In the genomic region with DNA sequence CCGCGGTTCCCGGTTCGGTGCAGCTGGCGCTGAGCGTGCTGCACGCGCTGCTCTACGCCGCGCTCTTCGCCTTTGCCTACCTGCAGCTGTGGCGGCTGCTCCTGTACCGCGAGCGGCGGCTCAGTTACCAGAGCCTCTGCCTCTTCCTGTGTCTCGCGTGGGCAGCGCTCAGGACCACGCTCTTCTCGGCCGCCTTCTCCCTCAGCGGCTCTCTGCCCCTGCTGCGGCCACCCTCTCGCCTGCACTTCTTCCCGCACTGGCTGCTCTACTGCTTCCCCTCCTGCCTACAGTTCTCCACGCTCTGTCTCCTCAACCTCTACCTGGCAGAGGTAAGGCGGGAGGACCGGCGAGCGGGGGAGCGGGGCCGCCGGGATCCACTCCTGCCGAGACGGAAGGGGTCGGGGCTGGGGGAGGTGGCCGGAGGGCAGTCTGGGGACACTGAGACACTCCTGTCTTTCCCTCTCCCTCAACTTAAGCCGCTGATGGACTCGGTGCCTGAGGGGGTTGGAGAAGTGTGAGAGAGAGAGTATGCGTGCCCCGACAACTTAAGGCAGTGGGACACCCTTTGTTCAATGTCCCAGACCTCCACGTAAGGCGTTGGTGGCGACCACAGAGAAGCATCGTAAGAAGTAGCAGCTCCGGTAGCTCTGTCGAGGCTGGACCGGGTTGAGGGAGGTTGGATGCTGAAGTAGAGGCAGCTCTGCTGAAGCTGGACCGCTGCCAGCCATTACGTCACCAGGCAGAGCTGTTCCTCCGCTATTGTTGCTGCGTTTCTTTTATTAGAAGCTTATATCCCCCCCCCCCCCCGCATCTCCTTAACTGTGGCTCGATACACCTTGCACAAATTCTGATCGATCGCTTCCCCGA, we compare ENCODE assay signal across 8 mouse cellular contexts. TPM values are rescaled to one million over a fixed set of nuclear protein-coding genes. Genes with fewer than 3 reads are reported as not detected.
A peak's percentile ranks its signal among the peaks of the same experiment; 100 is the strongest.
DNase-seq lines count a peak whose midpoint lies in the region; ATAC-seq lines count a peak whose summit lies in the region.

Gene Txndc16 (minus strand): TSS at position 239 of the 867 bp plus-strand sequence.

- WGBS in forebrain, embryonic 11.5 days: under 1% methylated on average over 58 of the region's 59 CpGs
- under 1% methylated on average over 59 of the region's 59 CpGs for WGBS in heart, embryonic 15.5 days
- 1% methylated on average over 59 of the region's 59 CpGs for WGBS in liver, embryonic 12.5 days (ENCODE audit: insufficient replicate concordance)

- peak within 1 kb of the TSS; percentile 95 for H3K9ac ChIP-seq in forebrain, embryonic 11.5 days (ENCODE audit: low read length)
- peak within 1 kb of the TSS; percentile 89 for H3K9ac ChIP-seq in heart, embryonic 15.5 days
- peak within 1 kb of the TSS; percentile 69 for H3K9ac ChIP-seq in liver, embryonic 12.5 days

- H3K27me3 ChIP-seq in forebrain, embryonic 11.5 days (ENCODE audit: control insufficient read depth, insufficient read depth, low read length): no peaks in the 10 kb centered on the region
- H3K27me3 ChIP-seq in heart, embryonic 15.5 days: no peaks in the 10 kb centered on the region
- peaks cover 25% of the 10 kb centered on the region for H3K27me3 ChIP-seq in liver, embryonic 12.5 days (replicated peaks)
- no peaks in the 10 kb centered on the region for H3K27me3 ChIP-seq in splenic B cell, adult 2 months (ENCODE audit: control insufficient read depth, insufficient read depth, low read length, poor library complexity, severe bottlenecking)

- peak within 1 kb of the TSS; percentile 94 for H3K27ac ChIP-seq in forebrain, embryonic 11.5 days (ENCODE audit: low read depth, low read length)
- H3K27ac ChIP-seq in heart, embryonic 15.5 days: peak within 1 kb of the TSS; percentile 97
- H3K27ac ChIP-seq in liver, embryonic 12.5 days: peak within 1 kb of the TSS; percentile 48

- H3K4me2 ChIP-seq in forebrain, embryonic 11.5 days (ENCODE audit: low read depth, low read length, severe bottlenecking): peak within 1 kb of the TSS; percentile 75
- peak within 1 kb of the TSS; percentile 93 for H3K4me2 ChIP-seq in heart, embryonic 15.5 days
- peak within 1 kb of the TSS; percentile 98 for H3K4me2 ChIP-seq in liver, embryonic 12.5 days

- no peaks in the 10 kb centered on the region for H3K9me3 ChIP-seq in forebrain, embryonic 11.5 days (ENCODE audit: control insufficient read depth, low read length)
- H3K9me3 ChIP-seq in heart, embryonic 15.5 days (replicated peaks): no peaks in the 10 kb centered on the region
- H3K9me3 ChIP-seq in liver, embryonic 12.5 days (replicated peaks): no peaks in the 10 kb centered on the region

- no peaks in the 10 kb centered on the region; the same call in 1 of the 2 replicates for H3K4me1 ChIP-seq in forebrain, embryonic 11.5 days (replicated peaks; ENCODE audit: control insufficient read depth, insufficient read depth, low read length)
- H3K4me1 ChIP-seq in heart, embryonic 15.5 days (replicated peaks): peaks cover 14% of the 10 kb centered on the region
- H3K4me1 ChIP-seq in liver, embryonic 12.5 days: peaks cover 30% of the 10 kb centered on the region

- ATAC-seq in forebrain, embryonic 11.5 days (replicated peaks; ENCODE audit: low FRiP score): peak; percentile 51
- peak; percentile 41 for ATAC-seq in heart, embryonic 15.5 days (replicated peaks; ENCODE audit: insufficient number of reproducible peaks, insufficient read depth, low FRiP score, low read depth)
- peak; percentile 1; the same call in 1 of the 2 replicates for ATAC-seq in liver, embryonic 12.5 days

- H3K36me3 ChIP-seq in forebrain, embryonic 11.5 days (ENCODE audit: control insufficient read depth, insufficient read depth, low read length): no peaks in the 10 kb centered on the region
- H3K36me3 ChIP-seq in heart, embryonic 15.5 days: no peaks in the 10 kb centered on the region
- H3K36me3 ChIP-seq in liver, embryonic 12.5 days: no peaks in the 10 kb centered on the region
- H3K36me3 ChIP-seq in splenic B cell, adult 2 months (ENCODE audit: control insufficient read depth, insufficient read depth, low read length, poor library complexity, severe bottlenecking): peaks cover 2% of the 10 kb centered on the region; the same call in 1 of the 2 replicates

- H3K4me3 ChIP-seq in forebrain, embryonic 11.5 days (ENCODE audit: low read depth, low read length): peak within 1 kb of the TSS; percentile 83
- H3K4me3 ChIP-seq in heart, embryonic 15.5 days: peak within 1 kb of the TSS; percentile 96
- H3K4me3 ChIP-seq in liver, embryonic 12.5 days: peak within 1 kb of the TSS; percentile 70

- DNase-seq in B cell, adult 2 months: peak; percentile 82
- DNase-seq in brain, embryonic 18.5 days (ENCODE audit: low read depth, low spot score): peak; percentile 72
- peak; percentile 91 for DNase-seq in forebrain, embryonic 11.5 days (ENCODE audit: low spot score)
- DNase-seq in kidney, postnatal 14 days: peak; percentile 78
- DNase-seq in naive thymus-derived CD4-positive, alpha-beta T cell, adult 2 months (ENCODE audit: low read depth): peak; percentile 92
- DNase-seq in splenic B cell, adult 2 months (ENCODE audit: low read depth, low spot score): peak; percentile 86

RNA-seq across cellular contexts. Expression of gene Txndc16, which starts in this region (rescaled TPM):
- polyA plus RNA-seq in forebrain, embryonic 11.5 days (2014; fragmentation: Nextera tagmentation; extraction: Ambion mirVana): 20.0 and 20.5 TPM in 2 replicates
- polyA plus RNA-seq in heart, embryonic 15.5 days (2015; fragmentation: Nextera tagmentation; extraction: Ambion mirVana): 11.8 and 12.4 TPM in 2 replicates
- polyA plus RNA-seq in liver, embryonic 12.5 days (2016; fragmentation: Nextera tagmentation; extraction: Ambion mirVana): 2.2 and 2.3 TPM in 2 replicates

Comparison
In these comparisons a context has a peak if more than half of its experiments do, and no peak if none do; other contexts are left out.
1. Peak in every context shown above with its lines: DNase-seq, ATAC-seq, H3K4me3 ChIP-seq and H3K27ac ChIP-seq.
2. ATAC-seq: peak in every context shown above with its lines; median percentile 51 in forebrain, embryonic 11.5 days; 41 in heart, embryonic 15.5 days; 1 in liver, embryonic 12.5 days.